Mouse (Mus musculus): ENCODE results near the gene Fgfr2.

DNA sequence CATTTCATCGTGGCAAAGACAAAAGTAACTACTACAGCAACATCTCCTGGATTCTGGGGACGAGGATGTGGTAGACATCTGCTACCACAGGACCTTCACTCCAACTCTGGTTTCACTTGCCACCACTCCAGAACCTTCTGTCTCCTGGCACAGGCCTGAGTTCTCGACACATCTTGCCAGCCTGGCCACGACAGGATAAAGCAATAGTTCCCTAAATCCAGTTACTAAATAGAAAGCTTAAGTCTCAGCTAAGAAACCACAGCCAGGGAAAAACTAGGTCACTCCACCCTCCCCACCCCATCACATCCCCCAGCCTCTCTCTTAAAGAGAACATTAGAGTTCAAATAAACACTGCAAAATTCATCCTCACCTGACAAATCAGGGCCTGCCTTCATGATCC is 1035.0 kb downstream of the Fgfr2 start:
- no peak for TF ChIP-seq CTCF (IDR thresholded peaks at IDR 0.05; ENCODE audit: low read depth)
- TF ChIP-seq EP300 (IDR thresholded peaks at IDR 0.05; ENCODE audit: low read depth), result no peak

Data from liver, postnatal 0 days (tissue).